Mouse (Mus musculus): ENCODE data around the gene Cep57l1.

The Cep57l1 gene

DNA sequence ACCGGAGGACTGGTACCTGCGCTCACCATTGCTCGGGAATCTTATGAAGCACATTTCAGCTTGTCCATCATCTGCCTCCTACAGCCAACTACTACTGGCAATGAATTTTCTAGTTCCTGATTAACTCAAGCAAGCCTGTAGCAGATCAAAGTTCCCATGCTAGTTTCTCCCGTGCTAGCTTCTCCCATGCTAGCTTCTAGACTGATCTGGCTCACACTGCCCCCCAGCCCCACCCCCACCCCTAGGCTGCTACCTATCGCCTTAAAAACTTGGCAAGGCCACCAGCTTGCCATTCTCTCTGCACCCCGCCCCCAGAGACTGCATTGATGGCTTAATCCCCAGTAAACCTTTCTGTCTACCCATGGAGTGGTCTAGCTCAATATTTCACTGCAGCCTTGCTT is 133.0 kb downstream of the Cep57l1 start:
- DNase-seq (ENCODE audit: inconsistent ontology term) = no peak

DNA sequence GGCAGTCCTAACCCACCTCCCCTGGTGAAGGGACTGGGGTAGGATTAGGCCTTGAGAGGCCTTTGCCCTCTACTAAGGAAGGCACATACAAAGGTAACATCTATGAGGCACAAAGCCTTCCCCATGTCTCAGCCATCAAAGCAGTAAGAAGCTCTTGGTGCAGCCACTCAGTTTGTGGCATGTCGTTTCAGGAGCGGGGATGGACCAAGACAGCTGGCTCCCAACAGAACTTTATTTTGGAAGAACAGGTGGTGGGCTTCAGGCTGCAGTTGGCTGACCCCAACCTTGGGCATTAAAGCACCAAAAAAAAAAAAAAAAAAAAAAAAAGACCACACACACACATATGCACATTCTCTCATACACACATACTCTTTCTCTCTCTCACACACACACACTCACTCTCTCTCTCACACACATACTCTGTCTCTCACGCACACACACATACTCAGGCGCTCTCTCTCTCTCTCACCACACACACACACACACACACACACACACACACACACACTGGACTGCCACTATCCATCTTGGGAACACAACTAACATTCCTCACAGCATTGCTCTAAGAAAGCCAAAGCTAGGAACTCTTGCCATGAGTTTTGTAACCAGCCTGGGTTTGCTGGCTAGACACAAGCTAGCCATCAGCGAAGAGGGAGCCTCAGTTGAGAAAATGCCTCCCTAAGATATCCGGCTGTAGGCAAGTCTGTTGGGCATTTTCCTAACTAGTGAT is 133.7 kb downstream of the Cep57l1 start:
- DNase-seq (ENCODE audit: inconsistent ontology term) = no peak

DNA sequence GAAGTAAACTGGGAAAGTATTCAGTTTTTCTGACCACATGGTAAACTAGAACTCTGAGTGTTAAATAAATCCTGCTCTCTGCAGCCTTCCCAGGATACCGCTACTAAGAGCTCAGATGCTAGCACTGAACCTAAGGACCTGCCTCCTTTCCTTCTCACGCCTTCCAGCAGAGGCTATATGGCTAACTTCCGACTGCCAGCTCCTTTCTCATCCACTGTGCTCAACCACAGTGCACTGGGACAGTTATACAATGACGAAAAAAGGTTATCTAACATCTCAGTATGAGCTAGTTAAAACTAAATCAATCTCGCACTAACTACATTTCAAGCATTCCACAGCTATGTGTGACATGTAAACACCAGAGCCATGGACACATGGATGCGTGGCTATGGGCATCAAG is 134.4 kb downstream of the Cep57l1 start:
- no peak for DNase-seq (ENCODE audit: inconsistent ontology term)

DNA sequence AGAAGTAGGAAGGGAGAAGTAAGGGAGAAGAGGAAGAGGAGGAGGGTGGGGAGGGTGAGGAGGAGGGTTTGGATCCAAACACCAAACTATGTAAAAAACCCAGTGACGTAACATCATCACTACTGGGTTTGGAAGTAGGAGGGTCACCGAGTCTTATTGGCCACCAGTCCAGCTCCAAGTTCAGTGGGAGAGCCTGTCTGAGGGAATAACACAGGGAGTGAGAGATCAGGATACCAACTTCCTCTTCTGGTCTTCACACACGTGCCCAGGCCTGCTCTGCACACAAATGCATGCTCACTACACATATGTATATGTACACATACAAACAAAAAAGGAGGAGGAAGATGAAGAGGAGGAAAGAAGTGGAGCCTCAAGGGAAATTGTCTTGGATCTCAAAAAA is 135.3 kb downstream of the Cep57l1 start:
- no peak for DNase-seq (ENCODE audit: inconsistent ontology term)

DNA sequence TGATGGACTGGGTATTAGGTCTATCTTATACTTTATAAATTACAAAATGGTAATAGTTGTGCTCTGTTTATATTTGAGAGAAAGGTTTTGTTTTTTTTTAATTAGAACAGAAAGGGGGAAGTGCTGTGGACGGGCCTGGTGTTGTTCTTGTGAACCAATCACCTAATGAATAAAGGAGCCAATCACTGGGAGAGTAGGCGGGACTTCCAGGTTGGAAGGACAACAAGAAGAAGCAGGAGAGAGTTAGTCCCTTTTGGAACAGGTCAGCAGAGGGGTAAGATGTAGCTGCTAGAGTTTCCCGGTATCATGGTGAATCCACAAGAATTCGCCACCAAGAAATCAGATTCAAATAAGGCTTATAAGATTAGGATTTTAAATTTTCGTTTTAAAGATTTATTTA is 139.5 kb downstream of the Cep57l1 start:
- DNase-seq (ENCODE audit: inconsistent ontology term) = no peak
